Mouse (Mus musculus) granulocyte monocyte progenitor cell, adult 5-6 weeks (primary cell): ENCODE measurements around the gene Krt27. TPM values are rescaled to one million over a fixed set of nuclear protein-coding genes. Genes with fewer than 3 reads are reported as not detected.

Source experiments
- ATAC-seq: replicated peaks from 2 replicates; pipeline ENCODE4 v1.8.0; 2016; ENCODE audit warnings: mild to moderate bottlenecking, moderate TSS enrichment, inconsistent platforms; ENCODE audit not compliant: poor library complexity, severe bottlenecking
- total RNA-seq, 2 experiments: library from RNA; stranded (forward) in 1 of 2; stranded (reverse) in 1 of 2; fragments of 200-712, 200-1000 nt in 1 of 2; fragments of >200 nt in 1 of 2; fragmentation: Nextera tagmentation in 1 of 2; gene quantifications; 2 replicates each; pipeline ENCODE4 v1.2.3; 2014 to 2017

The Krt27 gene
- total RNA-seq, 2 experiments from 2014 or later = not detected

GRCm38 (mm10) chr11:99333426-99333825 lies 17.5 kb downstream of the Krt27 start:
- no peak for ATAC-seq

- no peak for ATAC-seq
Observed at GRCm38 (mm10) chr11:99329655-99330054, 21.2 kb downstream of the Krt27 start.

- no peak for ATAC-seq
Observed at GRCm38 (mm10) chr11:99322851-99323250, 28.1 kb downstream of the Krt27 start, which contains the start of gene Krt25. Gene Krt25 (minus strand): TSS chr11:99322951.

GRCm38 (mm10) chr11:99321094-99321493 lies 29.8 kb downstream of the Krt27 start:
- no peak for ATAC-seq

GRCm38 (mm10) chr11:99319127-99319526 lies 31.8 kb downstream of the Krt27 start:
- ATAC-seq = no peak

- no peak for ATAC-seq
Observed at GRCm38 (mm10) chr11:99316543-99316942, 34.4 kb downstream of the Krt27 start.

- no peak for ATAC-seq
Observed at GRCm38 (mm10) chr11:99314594-99314993, 36.3 kb downstream of the Krt27 start.

GRCm38 (mm10) chr11:99310882-99311281 lies 40.0 kb downstream of the Krt27 start:
- ATAC-seq = peak; percentile 52

- peak; percentile 72 for ATAC-seq
Observed at GRCm38 (mm10) chr11:99307579-99307978, 43.3 kb downstream of the Krt27 start.

Other genes starting within 250 kb of the Krt27 start
- not detected in 2 replicates for gene Ccr7, start 196.0 kb downstream of the Krt27 start, total RNA-seq (2014; fragmentation: Nextera tagmentation)
- gene Ccr7, start 196.0 kb downstream of the Krt27 start, total RNA-seq (2017) = 0.34 TPM in 1 of 2 replicates, not detected in the other
- 91.7 and 118 TPM in 2 replicates for gene Smarce1, start 120.1 kb downstream of the Krt27 start, total RNA-seq (2014; fragmentation: Nextera tagmentation)
- gene Smarce1, start 120.1 kb downstream of the Krt27 start, total RNA-seq (2017) = 256 and 293 TPM in 2 replicates
- not detected in 2 replicates for gene Krt222, start 107.0 kb downstream of the Krt27 start, total RNA-seq (2014; fragmentation: Nextera tagmentation)
- gene Krt222, start 107.0 kb downstream of the Krt27 start, total RNA-seq (2017) = not detected in 2 replicates
- gene Krt24, start 65.8 kb downstream of the Krt27 start, total RNA-seq (2014; fragmentation: Nextera tagmentation) = not detected in 2 replicates
- gene Krt24, start 65.8 kb downstream of the Krt27 start, total RNA-seq (2017) = not detected in 2 replicates
- not detected in 2 replicates for gene Krt25, start 28.2 kb downstream of the Krt27 start, total RNA-seq (2014; fragmentation: Nextera tagmentation)
- not detected in 2 replicates for gene Krt25, start 28.2 kb downstream of the Krt27 start, total RNA-seq (2017)
- gene Krt26, start 13.1 kb downstream of the Krt27 start, total RNA-seq (2014; fragmentation: Nextera tagmentation) = not detected in 2 replicates
- not detected in 2 replicates for gene Krt26, start 13.1 kb downstream of the Krt27 start, total RNA-seq (2017)
- gene Krt28, start 23.8 kb upstream of the Krt27 start, total RNA-seq (2014; fragmentation: Nextera tagmentation) = not detected in 2 replicates
- not detected in 2 replicates for gene Krt28, start 23.8 kb upstream of the Krt27 start, total RNA-seq (2017)
- gene Krt10, start 38.3 kb upstream of the Krt27 start, total RNA-seq (2014; fragmentation: Nextera tagmentation) = 1.7 and 7.5 TPM in 2 replicates
- gene Krt10, start 38.3 kb upstream of the Krt27 start, total RNA-seq (2017) = 0.39 TPM in 1 of 2 replicates, not detected in the other
- gene Krt12, start 71.2 kb upstream of the Krt27 start, total RNA-seq (2014; fragmentation: Nextera tagmentation) = not detected in 2 replicates
- gene Krt12, start 71.2 kb upstream of the Krt27 start, total RNA-seq (2017) = not detected in 2 replicates
- gene Krt20, start 87.0 kb upstream of the Krt27 start, total RNA-seq (2014; fragmentation: Nextera tagmentation) = not detected in 2 replicates
- gene Krt20, start 87.0 kb upstream of the Krt27 start, total RNA-seq (2017) = not detected in 2 replicates
- not detected in 2 replicates for gene Krt23, start 142.0 kb upstream of the Krt27 start, total RNA-seq (2014; fragmentation: Nextera tagmentation)
- not detected in 2 replicates for gene Krt23, start 142.0 kb upstream of the Krt27 start, total RNA-seq (2017)
- not detected in 2 replicates for gene Krt39, start 170.2 kb upstream of the Krt27 start, total RNA-seq (2014; fragmentation: Nextera tagmentation)
- not detected in 2 replicates for gene Krt39, start 170.2 kb upstream of the Krt27 start, total RNA-seq (2017)
- not detected in 2 replicates for gene Krt40, start 192.1 kb upstream of the Krt27 start, total RNA-seq (2014; fragmentation: Nextera tagmentation)
- gene Krt40, start 192.1 kb upstream of the Krt27 start, total RNA-seq (2017) = not detected in 2 replicates
- not detected in 2 replicates for gene Krtap3-3, start 199.8 kb upstream of the Krt27 start, total RNA-seq (2014; fragmentation: Nextera tagmentation)
- gene Krtap3-3, start 199.8 kb upstream of the Krt27 start, total RNA-seq (2017) = not detected in 2 replicates
- not detected in 2 replicates for gene Krtap3-2, start 205.7 kb upstream of the Krt27 start, total RNA-seq (2014; fragmentation: Nextera tagmentation)
- gene Krtap3-2, start 205.7 kb upstream of the Krt27 start, total RNA-seq (2017) = not detected in 2 replicates
- not detected in 2 replicates for gene Gm11939, start 208.4 kb upstream of the Krt27 start, total RNA-seq (2014; fragmentation: Nextera tagmentation)
- not detected in 2 replicates for gene Gm11939, start 208.4 kb upstream of the Krt27 start, total RNA-seq (2017)
- not detected in 2 replicates for gene Krtap3-1, start 215.5 kb upstream of the Krt27 start, total RNA-seq (2014; fragmentation: Nextera tagmentation)
- not detected in 2 replicates for gene Krtap3-1, start 215.5 kb upstream of the Krt27 start, total RNA-seq (2017)
- gene Krtap1-5, start 229.9 kb upstream of the Krt27 start, total RNA-seq (2014; fragmentation: Nextera tagmentation) = not detected in 2 replicates
- gene Krtap1-5, start 229.9 kb upstream of the Krt27 start, total RNA-seq (2017) = not detected in 2 replicates
- not detected in 2 replicates for gene Krtap1-4, start 232.6 kb upstream of the Krt27 start, total RNA-seq (2014; fragmentation: Nextera tagmentation)
- gene Krtap1-4, start 232.6 kb upstream of the Krt27 start, total RNA-seq (2017) = not detected in 2 replicates
- not detected in 2 replicates for gene Krtap1-3, start 240.2 kb upstream of the Krt27 start, total RNA-seq (2014; fragmentation: Nextera tagmentation)
- gene Krtap1-3, start 240.2 kb upstream of the Krt27 start, total RNA-seq (2017) = not detected in 2 replicates
- gene Krtap9-3, start 247.0 kb upstream of the Krt27 start, total RNA-seq (2014; fragmentation: Nextera tagmentation) = not detected in 2 replicates
- not detected in 2 replicates for gene Krtap9-3, start 247.0 kb upstream of the Krt27 start, total RNA-seq (2017)